Mouse (Mus musculus): ENCODE measurements around the gene Fam133b.

GRCm38 (mm10) chr5:3516481-3517075, 27.1 kb upstream of the Fam133b start:
- TF ChIP-seq CTCF (IDR thresholded peaks at IDR 0.05; ENCODE audit: low read depth): peak; percentile 49
- TF ChIP-seq EP300 (IDR thresholded peaks at IDR 0.05; ENCODE audit: low read depth): no peak

Data from liver, embryonic 14.5 days (tissue).